Mouse (Mus musculus) left cerebral cortex, adult 8-10 months (tissue): ENCODE measurements around the gene Phf11c. TPM values are rescaled to one million over a fixed set of nuclear protein-coding genes. Genes with fewer than 3 reads are reported as not detected.

Experiments used
- total RNA-seq, 4 experiments: library from RNA; stranded (reverse); gene quantifications; 2 replicates each; pipeline ENCODE4 v1.2.4; 2022

Phf11c gene
- total RNA-seq, 4 experiments from 2014 or later: 0.17 to 0.60 (median 0.23) TPM

Other genes with a start within 250 kb of the Phf11c start
- gene Gm5142, start 216.6 kb downstream of the Phf11c start, total RNA-seq: not detected
- gene Rcbtb1, start 194.2 kb downstream of the Phf11c start, total RNA-seq: 10 to 100 TPM; 39.1 to 44.2 (median 40.2) TPM
- under 1 TPM in 1 of 4 experiments, not detected in 3; 0.81 TPM for gene Gm6904, start 135.2 kb downstream of the Phf11c start, total RNA-seq
- under 1 TPM in 1 of 4 experiments, not detected in 3; 0.28 TPM for gene Phf11a, start 97.9 kb downstream of the Phf11c start, total RNA-seq
- gene Phf11b, start 54.0 kb downstream of the Phf11c start, total RNA-seq: 1 to 10 TPM in 2 of 4 experiments, under 1 TPM in 2; 0.51 to 1.8 (median 1.0) TPM
- gene Phf11d, start 29.9 kb downstream of the Phf11c start, total RNA-seq: 1 to 10 TPM in 3 of 4 experiments, under 1 TPM in 1; 0.61 to 2.5 (median 1.6) TPM
- gene Setdb2, start 45.5 kb upstream of the Phf11c start, total RNA-seq: 1 to 10 TPM; 5.3 to 8.1 (median 6.2) TPM
- 10 to 100 TPM; 22.7 to 31.4 (median 29.1) TPM for gene Cab39l, start 45.6 kb upstream of the Phf11c start, total RNA-seq
- 10 to 100 TPM; 59.6 to 72.2 (median 64.0) TPM for gene Cdadc1, start 202.6 kb upstream of the Phf11c start, total RNA-seq
- 1 to 10 TPM; 2.7 to 3.9 (median 3.3) TPM for gene Shisa2, start 229.9 kb upstream of the Phf11c start, total RNA-seq